Mouse (Mus musculus) limb, embryonic 14.5 days (tissue): ENCODE data around the gene Dcaf6. TPM values are rescaled to one million over a fixed set of nuclear protein-coding genes. Genes with fewer than 3 reads are reported as not detected.

Experiments
- ATAC-seq: fragments of 200-750 bp; cut with Nextera tagmentation; 2 replicates; pipeline ENCODE4 v1.8.0; 2017; ENCODE audit warnings: low read depth, moderate number of reproducible peaks, moderate TSS enrichment; ENCODE audit not compliant: low FRiP score
- DNase-seq: peaks from one replicate; pipeline ENCODE4 v3.0.0-alpha.2; 2015; ENCODE audit warnings: low spot score
- H3K27ac ChIP-seq: fragments of 300-500 bp; sonication (generic); replicated peaks from 2 replicates; pipeline ENCODE4 v1.5.1; 2014; ENCODE audit warnings: low read depth, mild to moderate bottlenecking, low read length, moderate library complexity, mixed read lengths
- H3K27me3 ChIP-seq: fragments of 300-500 bp; sonication (generic); 2 replicates; pipeline ENCODE4 v1.6.1; 2014; ENCODE audit warnings: low read length, mixed read lengths; ENCODE audit not compliant: control insufficient read depth, insufficient read depth
- H3K36me3 ChIP-seq: fragments of 300-500 bp; sonication (generic); 2 replicates; pipeline ENCODE4 v1.6.1; 2014; ENCODE audit warnings: mild to moderate bottlenecking, low read length, moderate library complexity, mixed read lengths; ENCODE audit not compliant: control insufficient read depth, insufficient read depth
- H3K4me1 ChIP-seq: fragments of 300-500 bp; sonication (generic); 2 replicates; pipeline ENCODE4 v1.6.1; 2014; ENCODE audit warnings: antibody characterized with exemption, low read length, mixed read lengths; ENCODE audit not compliant: control insufficient read depth, insufficient read depth
- H3K4me2 ChIP-seq: fragments of 300-500 bp; sonication (generic); replicated peaks from 2 replicates; pipeline ENCODE4 v1.6.1; 2014; ENCODE audit warnings: low read depth, mild to moderate bottlenecking, low read length, moderate library complexity; ENCODE audit not compliant: severe bottlenecking
- H3K4me3 ChIP-seq: fragments of 300-500 bp; sonication (generic); replicated peaks from 2 replicates; pipeline ENCODE4 v1.5.1; 2014; ENCODE audit warnings: low read length
- H3K9ac ChIP-seq: fragments of 300-500 bp; sonication (generic); 2 replicates; pipeline ENCODE4 v1.6.1; 2014; ENCODE audit warnings: mild to moderate bottlenecking, low read depth, low read length, moderate library complexity; ENCODE audit not compliant: severe bottlenecking
- H3K9me3 ChIP-seq: fragments of 300-500 bp; sonication (generic); 2 replicates; pipeline ENCODE4 v1.6.1; 2016; ENCODE audit warnings: low read length; ENCODE audit not compliant: control insufficient read depth
- POLR2A ChIP-seq: fragments of 200-500 bp; IDR thresholded peaks from 2 replicates; pipeline ENCODE4 v1.8.0; 2012; ENCODE audit warnings: inconsistent platforms, mild to moderate bottlenecking, moderate library complexity, borderline replicate concordance; ENCODE audit not compliant: insufficient read depth, insufficient read length; ENCODE audit errors: extremely low read depth
- WGBS: fragments of 180-500 bp; shearing (Covaris S2); extraction: QIAGEN DNeasy Blood & Tissue Kit; methylation state at CpG from one replicate; pipeline ENCODE4 v1.1.7; 2014; 5-methylcytosine and 5-hydroxymethylcytosine counted together
- polyA plus RNA-seq, 2 experiments: library from polyadenylated mRNA; depleted of rRNA in 1 of 2; stranded (reverse) in 1 of 2; unstranded in 1 of 2; fragments of >200 nt; fragmentation: Nextera tagmentation in 1 of 2; extraction: Ambion mirVana in 1 of 2; gene quantifications; 2 replicates each; pipeline versions ENCODE4 v1.2.1 to v1.2.3; 2012 to 2014

Dcaf6 gene
- polyA plus RNA-seq, 2 experiments: 20.7 to 42.9 TPM

- H3K4me2 ChIP-seq: no peak overlapping the region
- H3K27me3 ChIP-seq: no peaks in the 10 kb centered on the region
- H3K4me1 ChIP-seq: no peaks in the 10 kb centered on the region
- no peak for DNase-seq
- H3K27ac ChIP-seq: no peak overlapping the region
- H3K36me3 ChIP-seq: no peaks in the 10 kb centered on the region; the same call in 1 of the 2 replicates
- 92% methylated on average over 2 of the region's 2 CpGs for WGBS
- H3K9ac ChIP-seq: no peak overlapping the region
- ATAC-seq: no peak
- no peak for TF ChIP-seq POLR2A
- H3K4me3 ChIP-seq: no peak overlapping the region
- H3K9me3 ChIP-seq: no peaks in the 10 kb centered on the region
These were observed 34.0 kb downstream of the Dcaf6 start for GRCm38 (mm10) chr1:165426254-165426653.

GRCm38 (mm10) chr1:165421357-165421915 lies 38.8 kb downstream of the Dcaf6 start:
- ATAC-seq (no peak), DNase-seq (no peak)
- H3K9ac ChIP-seq: no peak overlapping the region
- no peaks in the 10 kb centered on the region for H3K4me1 ChIP-seq
- H3K4me3 ChIP-seq: no peak overlapping the region
- 48% methylated on average over 7 of the region's 7 CpGs for WGBS
- H3K9me3 ChIP-seq: no peaks in the 10 kb centered on the region
- H3K27me3 ChIP-seq: no peaks in the 10 kb centered on the region
- H3K36me3 ChIP-seq: no peaks in the 10 kb centered on the region; the same call in 1 of the 2 replicates
- no peak overlapping the region for H3K4me2 ChIP-seq
- no peak for TF ChIP-seq POLR2A
- no peak overlapping the region for H3K27ac ChIP-seq

GRCm38 (mm10) chr1:165396401-165396805 lies 63.9 kb downstream of the Dcaf6 start:
- WGBS: 86% methylated on average over 2 of the region's 2 CpGs
- no peak for ATAC-seq
- Histone ChIP-seq H3K36me3 (no peaks in the 10 kb centered on the region), H3K27ac (no peak overlapping the region), H3K4me2 (no peak overlapping the region), H3K9me3 (no peaks in the 10 kb centered on the region), H3K9ac (no peak overlapping the region), H3K4me1 (no peaks in the 10 kb centered on the region), H3K4me3 (no peak overlapping the region), H3K27me3 (no peaks in the 10 kb centered on the region)
- DNase-seq: no peak
- TF ChIP-seq POLR2A: no peak

GRCm38 (mm10) chr1:165395940-165396339 lies 64.3 kb downstream of the Dcaf6 start:
- H3K27ac ChIP-seq: no peak overlapping the region
- no peak overlapping the region for H3K4me3 ChIP-seq
- no peaks in the 10 kb centered on the region for H3K27me3 ChIP-seq
- no peak for ATAC-seq
- no peaks in the 10 kb centered on the region for H3K36me3 ChIP-seq
- H3K9ac ChIP-seq: no peak overlapping the region
- no peak for TF ChIP-seq POLR2A
- no peaks in the 10 kb centered on the region for H3K9me3 ChIP-seq
- 87% methylated on average over 4 of the region's 4 CpGs for WGBS
- H3K4me2 ChIP-seq: no peak overlapping the region
- DNase-seq: no peak
- H3K4me1 ChIP-seq: no peaks in the 10 kb centered on the region

GRCm38 (mm10) chr1:165394836-165395235 lies 65.4 kb downstream of the Dcaf6 start:
- Histone ChIP-seq H3K9ac (no peak overlapping the region), H3K9me3 (no peaks in the 10 kb centered on the region), H3K4me2 (no peak overlapping the region), H3K27me3 (no peaks in the 10 kb centered on the region), H3K36me3 (no peaks in the 10 kb centered on the region), H3K4me3 (no peak overlapping the region), H3K4me1 (no peaks in the 10 kb centered on the region), H3K27ac (no peak overlapping the region)
- TF ChIP-seq POLR2A: no peak
- WGBS: 64% methylated on average over 3 of the region's 3 CpGs
- DNase-seq (no peak), ATAC-seq (no peak)
